Mouse (Mus musculus) heart, postnatal 14 days (tissue): ENCODE measurements around the gene Vmac. TPM values are rescaled to one million over a fixed set of nuclear protein-coding genes. Genes with fewer than 3 reads are reported as not detected.

ENCODE experiments used
- DNase-seq, 2 experiments: peaks; one replicate each; pipeline ENCODE4 v3.0.0; 2021 to 2022
- intact Hi-C: fragments of 180-260 bp; cut with DNase I; formaldehyde crosslinking; loops from one replicate; pipeline ENCODE4 v1.15.1; 2025
- total RNA-seq, 2 experiments: library from RNA; stranded (reverse); gene quantifications; 2 replicates each; pipeline ENCODE4 v1.2.3; 2021

The Vmac gene
- total RNA-seq, 2 experiments from 2014 or later, result 5.3 to 7.6 TPM

GRCm38 (mm10) chr17:56744173-56744572 is 26.4 kb upstream of the Vmac start:
- intact Hi-C loops, result no loop called here
- DNase-seq, result no peak

GRCm38 (mm10) chr17:56740788-56741160 is 23.0 kb upstream of the Vmac start:
- DNase-seq, result no peak
- intact Hi-C loops, result no loop called here

GRCm38 (mm10) chr17:56740118-56740787 is 22.4 kb upstream of the Vmac start:
- DNase-seq, result peak in 1 of 2 experiments; percentile 67

GRCm38 (mm10) chr17:56738221-56738620 is 20.4 kb upstream of the Vmac start:
- intact Hi-C loops, result no loop called here
- DNase-seq, result no peak

More at GRCm38 (mm10) chr17:56740118-56740787, 22.4 kb upstream of the Vmac start:
- intact Hi-C loops, result no loop called here

- DNase-seq, result no peak
- intact Hi-C loops, result no loop called here
Observed at GRCm38 (mm10) chr17:56736534-56736933, 18.7 kb upstream of the Vmac start.

- DNase-seq, result no peak
- intact Hi-C loops, result no loop called here
Observed at GRCm38 (mm10) chr17:56729656-56730055, 11.8 kb upstream of the Vmac start.

GRCm38 (mm10) chr17:56729151-56729550 is 11.3 kb upstream of the Vmac start:
- intact Hi-C loops, result no loop called here
- no peak for DNase-seq

GRCm38 (mm10) chr17:56728117-56728516 is 10.3 kb upstream of the Vmac start:
- peak in 1 of 2 experiments; percentile 51 for DNase-seq
- intact Hi-C loops, result no loop called here

- DNase-seq, result no peak
Observed at GRCm38 (mm10) chr17:56727659-56728058, 9.8 kb upstream of the Vmac start.

GRCm38 (mm10) chr17:56727029-56727649 is 9.3 kb upstream of the Vmac start:
- intact Hi-C loops, result no loop called here
- DNase-seq, result no peak

More at GRCm38 (mm10) chr17:56727659-56728058, 9.8 kb upstream of the Vmac start:
- intact Hi-C loops, result no loop called here

GRCm38 (mm10) chr17:56723419-56724161 is 5.8 kb upstream of the Vmac start:
- intact Hi-C loops, result no loop called here

GRCm38 (mm10) chr17:56722441-56722840 is 4.6 kb upstream of the Vmac start:
- intact Hi-C loops, result no loop called here

More at GRCm38 (mm10) chr17:56723419-56724161, 5.8 kb upstream of the Vmac start:
- DNase-seq, result no peak

GRCm38 (mm10) chr17:56716655-56717362 is 1.0 kb downstream of the Vmac start:
- intact Hi-C loops, result no loop called here
- peak; percentile 92 to 96 for DNase-seq

More at GRCm38 (mm10) chr17:56722441-56722840, 4.6 kb upstream of the Vmac start:
- DNase-seq, result no peak

- intact Hi-C loops, result no loop called here
Observed at GRCm38 (mm10) chr17:56715914-56716654, 1.7 kb downstream of the Vmac start.

GRCm38 (mm10) chr17:56715360-56715759 is 2.5 kb downstream of the Vmac start:
- intact Hi-C loops, result no loop called here
- no peak for DNase-seq

More at GRCm38 (mm10) chr17:56715914-56716654, 1.7 kb downstream of the Vmac start:
- DNase-seq, result no peak

- intact Hi-C loops, result no loop called here
- no peak for DNase-seq
Observed at GRCm38 (mm10) chr17:56709708-56710107, 8.1 kb downstream of the Vmac start.

GRCm38 (mm10) chr17:56708692-56709091 is 9.1 kb downstream of the Vmac start:
- intact Hi-C loops, result no loop called here

GRCm38 (mm10) chr17:56706515-56706914 is 11.3 kb downstream of the Vmac start:
- intact Hi-C loops, result no loop called here

More at GRCm38 (mm10) chr17:56708692-56709091, 9.1 kb downstream of the Vmac start:
- DNase-seq, result no peak

GRCm38 (mm10) chr17:56703038-56703437 is 14.8 kb downstream of the Vmac start:
- DNase-seq, result no peak
- intact Hi-C loops, result no loop called here

More at GRCm38 (mm10) chr17:56706515-56706914, 11.3 kb downstream of the Vmac start:
- no peak for DNase-seq

- no peak for DNase-seq
- intact Hi-C loops, result no loop called here
Observed at GRCm38 (mm10) chr17:56700451-56700850, 17.4 kb downstream of the Vmac start.
